Mouse (Mus musculus): Measurements from ENCODE around the gene Repin1. TPM values are rescaled to one million over a fixed set of nuclear protein-coding genes. Genes with fewer than 3 reads are reported as not detected.
A peak's percentile ranks its signal among the peaks of the same experiment; 100 is the strongest.

The Repin1 gene
- polyA plus RNA-seq, 1 experiment: 49.2 TPM

- Histone ChIP-seq H3K27ac (ENCODE audit: insufficient read depth, low read depth, low read length) (peak within 1 kb of the TSS; percentile 98), H3K4me1 (ENCODE audit: control insufficient read depth, insufficient read depth, low read length) (peaks cover 28% of the 10 kb centered on the region)
Measured at GRCm38 (mm10) chr6:48626464-48626863, 32.8 kb downstream of the Repin1 start, which contains the start of gene AI854703. AI854703 (plus strand) TSS chr6:48626764.

DNA sequence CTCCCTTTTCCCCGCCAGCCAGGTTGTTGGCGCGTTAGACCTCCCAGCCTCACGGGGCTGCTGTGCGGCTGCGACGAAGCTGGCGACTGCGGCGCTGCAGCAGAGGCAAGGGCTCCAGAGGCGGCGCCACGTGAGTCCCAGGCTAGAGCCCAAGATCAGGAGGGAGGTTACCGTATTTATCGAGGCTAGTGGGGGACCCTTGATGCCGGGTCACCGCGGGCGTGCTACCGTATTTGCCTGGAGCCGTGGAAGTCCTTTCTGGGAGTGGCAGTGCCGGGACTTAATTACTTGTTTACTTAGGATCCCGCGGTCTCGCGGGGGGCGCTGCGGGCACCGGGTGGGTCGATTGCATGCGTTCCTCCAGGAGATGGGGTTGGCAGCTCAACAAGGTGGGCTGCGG lies 33.3 kb downstream of the Repin1 start:
- H3K36me3 ChIP-seq (ENCODE audit: control insufficient read depth, insufficient read depth, low read length): no peaks in the 10 kb centered on the region
- peak overlapping the region; percentile 62 for H3K4me3 ChIP-seq (ENCODE audit: insufficient read depth, low read depth, low read length)
- H3K27ac ChIP-seq (ENCODE audit: insufficient read depth, low read depth, low read length): peak overlapping the region; percentile 98
- peak; percentile 87 for DNase-seq
- no peaks in the 10 kb centered on the region for H3K27me3 ChIP-seq (replicated peaks; ENCODE audit: control insufficient read depth, insufficient read depth, low read length)
- peaks cover 28% of the 10 kb centered on the region for H3K4me1 ChIP-seq (ENCODE audit: control insufficient read depth, insufficient read depth, low read length)
- no peak for TF ChIP-seq POLR2A (IDR thresholded peaks at IDR 0.05; ENCODE audit: low read depth, low read length)
- TF ChIP-seq CTCF (conservative IDR thresholded peaks at IDR 0.05; ENCODE audit: insufficient read depth, insufficient read length, low read depth, low read length): peak; percentile 30; the same call in 1 of the 2 replicates
- WGBS: under 1% methylated on average over 32 of the region's 32 CpGs

More at GRCm38 (mm10) chr6:48626464-48626863, 32.8 kb downstream of the Repin1 start, which contains the start of gene AI854703:
- Histone ChIP-seq H3K4me3 (ENCODE audit: insufficient read depth, low read depth, low read length) (peak within 1 kb of the TSS; percentile 62), H3K36me3 (ENCODE audit: control insufficient read depth, insufficient read depth, low read length) (no peaks in the 10 kb centered on the region), H3K27me3 (replicated peaks; ENCODE audit: control insufficient read depth, insufficient read depth, low read length) (no peaks in the 10 kb centered on the region)
- DNase-seq: no peak
- TF ChIP-seq POLR2A (IDR thresholded peaks at IDR 0.05; ENCODE audit: low read depth, low read length): no peak
- no peak for TF ChIP-seq CTCF (conservative IDR thresholded peaks at IDR 0.05; ENCODE audit: insufficient read depth, insufficient read length, low read depth, low read length)
- WGBS: 29% methylated on average over 8 of the region's 8 CpGs

- DNase-seq: peak; percentile 81
- no peaks in the 10 kb centered on the region for H3K36me3 ChIP-seq (ENCODE audit: control insufficient read depth, insufficient read depth, low read length)
- H3K4me3 ChIP-seq (ENCODE audit: insufficient read depth, low read depth, low read length): peak overlapping the region; percentile 62
- peak overlapping the region; percentile 98 for H3K27ac ChIP-seq (ENCODE audit: insufficient read depth, low read depth, low read length)
- TF ChIP-seq CTCF (conservative IDR thresholded peaks at IDR 0.05; ENCODE audit: insufficient read depth, insufficient read length, low read depth, low read length) (no peak), POLR2A (IDR thresholded peaks at IDR 0.05; ENCODE audit: low read depth, low read length) (no peak)
- 7% methylated on average over 7 of the region's 7 CpGs for WGBS
- peaks cover 28% of the 10 kb centered on the region for H3K4me1 ChIP-seq (ENCODE audit: control insufficient read depth, insufficient read depth, low read length)
- no peaks in the 10 kb centered on the region for H3K27me3 ChIP-seq (replicated peaks; ENCODE audit: control insufficient read depth, insufficient read depth, low read length)
Measured at GRCm38 (mm10) chr6:48627511-48627924, 33.8 kb downstream of the Repin1 start.

DNA sequence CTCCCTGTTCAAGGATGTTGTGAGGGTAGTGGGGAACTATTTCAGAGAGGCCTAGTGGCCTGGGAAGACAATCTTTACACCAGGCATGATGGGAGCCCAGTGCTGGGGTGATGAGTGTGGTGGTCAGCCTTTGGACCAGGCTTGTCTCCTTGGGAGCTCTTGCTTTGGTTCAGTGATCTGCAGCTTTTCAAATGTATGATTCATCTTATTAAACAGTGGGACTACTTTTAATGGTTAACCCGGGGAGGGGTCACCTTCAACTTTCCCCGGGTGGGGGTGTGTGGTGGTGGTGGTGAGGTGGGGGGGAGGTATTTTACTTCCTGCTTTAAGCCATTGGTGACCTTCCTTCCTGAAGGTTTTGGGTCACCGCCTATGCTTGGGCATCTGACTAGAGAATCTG lies 34.7 kb downstream of the Repin1 start:
- Histone ChIP-seq H3K27me3 (replicated peaks; ENCODE audit: control insufficient read depth, insufficient read depth, low read length) (no peaks in the 10 kb centered on the region), H3K4me3 (ENCODE audit: insufficient read depth, low read depth, low read length) (peak overlapping the region; percentile 62), H3K4me1 (ENCODE audit: control insufficient read depth, insufficient read depth, low read length) (peaks cover 28% of the 10 kb centered on the region), H3K27ac (ENCODE audit: insufficient read depth, low read depth, low read length) (peak overlapping the region; percentile 98), H3K36me3 (ENCODE audit: control insufficient read depth, insufficient read depth, low read length) (no peaks in the 10 kb centered on the region)
- DNase-seq: peak; percentile 92
- TF ChIP-seq CTCF (conservative IDR thresholded peaks at IDR 0.05; ENCODE audit: insufficient read depth, insufficient read length, low read depth, low read length) (no peak), POLR2A (IDR thresholded peaks at IDR 0.05; ENCODE audit: low read depth, low read length) (peak; percentile 50)
- 22% methylated on average over 3 of the region's 3 CpGs for WGBS

DNA sequence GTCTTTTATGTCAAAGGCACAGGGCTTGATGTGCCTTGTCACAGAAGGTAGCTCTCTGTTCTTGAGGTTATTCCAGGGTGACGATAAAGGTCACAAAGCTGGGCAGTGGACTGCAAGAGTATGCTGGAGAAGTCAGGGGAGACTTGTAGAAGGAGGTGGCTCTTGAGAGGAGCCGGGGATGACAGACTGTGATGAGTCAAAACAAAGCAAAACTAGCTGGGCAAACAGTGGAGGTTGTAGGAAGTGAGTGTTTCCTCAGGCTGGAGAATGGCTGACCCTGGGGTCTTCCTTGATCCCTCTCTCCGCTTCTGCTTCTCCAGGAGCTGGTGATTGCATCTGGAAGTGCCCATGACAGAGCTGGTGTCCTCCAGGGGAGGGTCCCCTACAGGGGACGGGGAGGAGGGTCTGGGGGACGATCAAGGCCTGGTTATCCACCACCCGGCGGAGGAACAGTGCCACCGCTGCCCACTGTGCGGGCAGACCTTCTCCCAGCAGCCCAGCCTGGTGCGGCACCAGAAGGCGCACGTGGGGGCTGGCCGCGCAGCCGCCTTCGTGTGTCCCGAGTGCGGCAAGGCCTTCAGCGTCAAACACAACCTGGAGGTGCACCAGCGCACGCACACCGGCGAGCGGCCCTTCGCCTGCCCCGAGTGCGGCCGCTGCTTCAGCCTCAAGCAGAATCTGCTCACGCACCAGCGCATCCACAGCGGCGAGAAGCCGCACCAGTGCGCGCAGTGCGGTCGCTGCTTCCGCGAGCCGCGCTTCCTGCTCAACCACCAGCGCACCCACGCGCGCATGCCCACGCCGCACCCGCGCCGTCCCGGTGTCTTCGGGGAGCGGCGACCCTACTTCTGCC lies 35.4 kb downstream of the Repin1 start:
- TF ChIP-seq POLR2A (IDR thresholded peaks at IDR 0.05; ENCODE audit: low read depth, low read length) (no peak), CTCF (conservative IDR thresholded peaks at IDR 0.05; ENCODE audit: insufficient read depth, insufficient read length, low read depth, low read length) (no peak)
- DNase-seq: peak; percentile 51
- Histone ChIP-seq H3K4me3 (ENCODE audit: insufficient read depth, low read depth, low read length) (peak overlapping the region; percentile 50), H3K27me3 (replicated peaks; ENCODE audit: control insufficient read depth, insufficient read depth, low read length) (no peaks in the 10 kb centered on the region), H3K36me3 (ENCODE audit: control insufficient read depth, insufficient read depth, low read length) (no peaks in the 10 kb centered on the region), H3K27ac (ENCODE audit: insufficient read depth, low read depth, low read length) (peak overlapping the region; percentile 98), H3K4me1 (ENCODE audit: control insufficient read depth, insufficient read depth, low read length) (peaks cover 28% of the 10 kb centered on the region)
- WGBS: 3% methylated on average over 54 of the region's 54 CpGs

- peaks cover 28% of the 10 kb centered on the region for H3K4me1 ChIP-seq (ENCODE audit: control insufficient read depth, insufficient read depth, low read length)
- H3K27me3 ChIP-seq (replicated peaks; ENCODE audit: control insufficient read depth, insufficient read depth, low read length): no peaks in the 10 kb centered on the region
- TF ChIP-seq CTCF (conservative IDR thresholded peaks at IDR 0.05; ENCODE audit: insufficient read depth, insufficient read length, low read depth, low read length) (no peak), POLR2A (IDR thresholded peaks at IDR 0.05; ENCODE audit: low read depth, low read length) (no peak)
- peak; percentile 77 for DNase-seq
- WGBS: 11% methylated on average over 13 of the region's 13 CpGs
- H3K36me3 ChIP-seq (ENCODE audit: control insufficient read depth, insufficient read depth, low read length): no peaks in the 10 kb centered on the region
- peak overlapping the region; percentile 50 for H3K4me3 ChIP-seq (ENCODE audit: insufficient read depth, low read depth, low read length)
- H3K27ac ChIP-seq (ENCODE audit: insufficient read depth, low read depth, low read length): peak overlapping the region; percentile 98
Measured at GRCm38 (mm10) chr6:48629661-48630034, 36.0 kb downstream of the Repin1 start.

- no peak overlapping the region for H3K4me3 ChIP-seq (ENCODE audit: insufficient read depth, low read depth, low read length)
- TF ChIP-seq POLR2A (IDR thresholded peaks at IDR 0.05; ENCODE audit: low read depth, low read length) (no peak), CTCF (conservative IDR thresholded peaks at IDR 0.05; ENCODE audit: insufficient read depth, insufficient read length, low read depth, low read length) (no peak)
- WGBS: 85% methylated on average over 8 of the region's 8 CpGs
- no peak for DNase-seq
- peaks cover 28% of the 10 kb centered on the region for H3K4me1 ChIP-seq (ENCODE audit: control insufficient read depth, insufficient read depth, low read length)
- H3K36me3 ChIP-seq (ENCODE audit: control insufficient read depth, insufficient read depth, low read length): no peaks in the 10 kb centered on the region
- peak overlapping the region; percentile 40 for H3K27ac ChIP-seq (ENCODE audit: insufficient read depth, low read depth, low read length)
- no peaks in the 10 kb centered on the region for H3K27me3 ChIP-seq (replicated peaks; ENCODE audit: control insufficient read depth, insufficient read depth, low read length)
Measured at GRCm38 (mm10) chr6:48630831-48631230, 37.1 kb downstream of the Repin1 start.

Data from kidney, adult 2 months (tissue).